Mouse (Mus musculus): ENCODE results near the gene Jph4. TPM values are rescaled to one million over a fixed set of nuclear protein-coding genes. Genes with fewer than 3 reads are reported as not detected.

Jph4 gene
- total and polyA plus RNA-seq, 3 experiments, result not detected

DNA sequence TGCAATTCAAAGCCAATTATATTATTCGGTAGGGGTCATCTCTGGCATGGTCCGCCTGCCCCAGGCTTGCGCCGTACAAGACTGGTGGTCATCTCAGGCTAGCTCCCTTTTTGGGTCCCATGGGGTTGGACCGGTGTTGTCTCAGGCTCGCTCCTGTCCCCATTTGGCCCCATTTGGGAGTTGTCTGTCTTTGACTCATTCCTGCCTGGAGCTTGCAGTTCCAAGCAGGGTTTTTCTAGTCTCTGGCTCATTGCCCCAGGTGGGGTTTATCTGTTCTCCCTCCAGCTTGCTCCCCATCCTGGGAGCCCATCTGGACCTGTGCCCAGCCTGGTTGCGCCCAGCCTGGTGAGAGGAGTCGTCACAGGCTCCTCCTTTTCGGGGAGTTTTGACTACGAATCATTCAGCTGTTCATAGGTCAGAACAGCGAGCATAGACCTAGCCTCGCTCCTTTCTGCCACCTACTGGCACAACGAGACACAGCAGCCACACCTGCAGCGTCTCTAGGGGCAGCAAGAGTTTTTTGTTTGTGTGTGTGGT lies 44.4 kb upstream of the Jph4 start:
- H3K4me3 ChIP-seq (ENCODE audit: control insufficient read depth in 1 of 2, insufficient read depth in 1 of 2, low read depth in 2 of 2, low read length in 2 of 2), result no peak overlapping the region

GRCm38 (mm10) chr14:55160251-55161071 lies 43.7 kb upstream of the Jph4 start:
- Histone ChIP-seq H3K79me2 (ENCODE audit: control insufficient read depth, insufficient read depth, low read length, poor library complexity) (no peaks in the 10 kb centered on the region), H3K9ac (ENCODE audit: control insufficient read depth, low read depth, low read length, poor library complexity, severe bottlenecking) (no peak overlapping the region), H3K4me1 (ENCODE audit: control insufficient read depth in 1 of 2, insufficient read depth in 2 of 2, low read length in 2 of 2) (no peaks in the 10 kb centered on the region), H3K9me3 (replicated peaks; ENCODE audit: insufficient read depth, low read length) (no peaks in the 10 kb centered on the region), H3K36me3 (ENCODE audit: control insufficient read depth in 1 of 2, insufficient read depth in 2 of 2, low read length in 2 of 2) (no peaks in the 10 kb centered on the region), H3K27me3 (ENCODE audit: control insufficient read depth in 1 of 2, insufficient read depth in 2 of 2, low read length in 2 of 2) (peaks cover 11 to 18% of the 10 kb centered on the region in 2 experiments), H3K4me3 (ENCODE audit: control insufficient read depth in 1 of 2, insufficient read depth in 1 of 2, low read depth in 2 of 2, low read length in 2 of 2) (no peak overlapping the region), H3K27ac (ENCODE audit: control insufficient read depth, low read depth, low read length) (no peak overlapping the region)
- no peak for TF ChIP-seq TCF12 (IDR thresholded peaks at IDR 0.05; ENCODE audit: low read depth, low read length)
- no peak for TF ChIP-seq USF1 (IDR thresholded peaks at IDR 0.05; ENCODE audit: low read depth, low read length)
- no peak for TF ChIP-seq NELFE (IDR thresholded peaks at IDR 0.05; ENCODE audit: low read depth, low read length)
- no peak for TF ChIP-seq POLR2AphosphoS2 (IDR thresholded peaks at IDR 0.05; ENCODE audit: low read length)
- no peak for TF ChIP-seq MYB (IDR thresholded peaks at IDR 0.05; ENCODE audit: low read depth, low read length)
- TF ChIP-seq RCOR1 (IDR thresholded peaks at IDR 0.05; ENCODE audit: low read depth, low read length), result no peak
- no peak for TF ChIP-seq KAT2A (conservative IDR thresholded peaks at IDR 0.05; ENCODE audit: low read depth, low read length)
- TF ChIP-seq TAL1 (IDR thresholded peaks at IDR 0.05; ENCODE audit: low read length), result no peak
- no peak for TF ChIP-seq NRF1 (IDR thresholded peaks at IDR 0.05; ENCODE audit: insufficient read depth, low read depth, low read length, poor library complexity, severe bottlenecking)
- no peak for TF ChIP-seq ELF1 (IDR thresholded peaks at IDR 0.05; ENCODE audit: low read depth, low read length)
- no peak for TF ChIP-seq ZNF384 (IDR thresholded peaks at IDR 0.05; ENCODE audit: low read depth, low read length)
- TF ChIP-seq ETS1 (IDR thresholded peaks at IDR 0.05; ENCODE audit: low read depth, low read length), result no peak
- TF ChIP-seq E2F4 (IDR thresholded peaks at IDR 0.05; ENCODE audit: borderline replicate concordance, low read depth, low read length), result no peak
- no peak for TF ChIP-seq JUND (IDR thresholded peaks at IDR 0.05; ENCODE audit: low read depth, low read length)
- TF ChIP-seq POLR2AphosphoS5 (IDR thresholded peaks at IDR 0.05; ENCODE audit: borderline replicate concordance, low read depth, low read length), result no peak
- DNase-seq (ENCODE audit: low read depth, low spot score), result no peak

More for the DNA sequence above, 44.4 kb upstream of the Jph4 start:
- Histone ChIP-seq H3K9me3 (replicated peaks; ENCODE audit: insufficient read depth, low read length) (no peaks in the 10 kb centered on the region), H3K79me2 (ENCODE audit: control insufficient read depth, insufficient read depth, low read length, poor library complexity) (no peaks in the 10 kb centered on the region), H3K4me1 (ENCODE audit: control insufficient read depth in 1 of 2, insufficient read depth in 2 of 2, low read length in 2 of 2) (no peaks in the 10 kb centered on the region), H3K27me3 (ENCODE audit: control insufficient read depth in 1 of 2, insufficient read depth in 2 of 2, low read length in 2 of 2) (peaks cover 11 to 18% of the 10 kb centered on the region in 2 experiments), H3K36me3 (ENCODE audit: control insufficient read depth in 1 of 2, insufficient read depth in 2 of 2, low read length in 2 of 2) (no peaks in the 10 kb centered on the region), H3K9ac (ENCODE audit: control insufficient read depth, low read depth, low read length, poor library complexity, severe bottlenecking) (no peak overlapping the region), H3K27ac (ENCODE audit: control insufficient read depth, low read depth, low read length) (no peak overlapping the region)
- TF ChIP-seq MEF2A (IDR thresholded peaks at IDR 0.05; ENCODE audit: extremely low read depth, insufficient replicate concordance, low read depth, low read length, poor library complexity, severe bottlenecking) (no peak), CTCF (IDR thresholded peaks at IDR 0.05 in 2 of 3, conservative IDR thresholded peaks at IDR 0.05 in 1 of 3; ENCODE audit: control insufficient read depth in 1 of 3, insufficient read depth in 1 of 3, low read depth in 2 of 3, low read length in 3 of 3, poor library complexity in 1 of 3, severe bottlenecking in 1 of 3) (peak; percentile 72 to 80 (median 80)), ZC3H11A (IDR thresholded peaks at IDR 0.05; ENCODE audit: low read depth, low read length) (peak; percentile 29; the same call in 1 of the 2 replicates), SMC3 (IDR thresholded peaks at IDR 0.05; ENCODE audit: low read depth, low read length) (peak; percentile 78), MYC (IDR thresholded peaks at IDR 0.05; ENCODE audit: low read depth, low read length) (no peak), RAD21 (IDR thresholded peaks at IDR 0.05; ENCODE audit: low read depth, low read length) (peak; percentile 44)
- DNase-seq (ENCODE audit: low read depth, low spot score), result peak; percentile 75

All from MEL (cell line).